Mouse (Mus musculus) forebrain, postnatal 0 days (tissue): ENCODE results near the gene Gk. TPM values are rescaled to one million over a fixed set of nuclear protein-coding genes. Genes with fewer than 3 reads are reported as not detected.
A peak's percentile ranks its signal among the peaks of the same experiment; 100 is the strongest.

Experiments
- ATAC-seq: fragments of 200-750 bp; cut with Nextera tagmentation; 2 replicates; pipeline ENCODE4 v1.8.0; 2017; ENCODE audit warnings: mild to moderate bottlenecking, moderate library complexity
- DNase-seq: peaks from one replicate; pipeline ENCODE4 v3.0.0-alpha.2; 2015
- H3K27ac ChIP-seq: fragments of 300-500 bp; sonication (generic); 2 replicates; pipeline ENCODE4 v1.5.1; 2014; ENCODE audit warnings: low read depth, mild to moderate bottlenecking, antibody characterized with exemption, low read length, moderate library complexity, mixed read lengths
- H3K27me3 ChIP-seq: fragments of 300-500 bp; sonication (generic); 2 replicates; pipeline ENCODE4 v1.6.1; 2014; ENCODE audit warnings: mild to moderate bottlenecking, low read length, mixed read lengths; ENCODE audit not compliant: insufficient read depth
- H3K36me3 ChIP-seq: fragments of 300-500 bp; sonication (generic); 2 replicates; pipeline ENCODE4 v1.6.1; 2014; ENCODE audit warnings: mild to moderate bottlenecking, moderate library complexity; ENCODE audit not compliant: insufficient read depth
- H3K4me1 ChIP-seq: fragments of 300-500 bp; sonication (generic); 2 replicates; pipeline ENCODE4 v1.6.1; 2014; ENCODE audit warnings: antibody characterized with exemption; ENCODE audit not compliant: insufficient read depth
- H3K4me2 ChIP-seq: fragments of 300-500 bp; sonication (generic); 2 replicates; pipeline ENCODE4 v1.6.1; 2014; ENCODE audit warnings: low read depth, mild to moderate bottlenecking, moderate library complexity
- H3K4me3 ChIP-seq: fragments of 300-500 bp; sonication (generic); 2 replicates; pipeline ENCODE4 v1.5.1; 2014; ENCODE audit warnings: low read depth, low read length, mixed read lengths
- H3K9ac ChIP-seq: fragments of 300-500 bp; sonication (generic); 2 replicates; pipeline ENCODE4 v1.6.1; 2014; ENCODE audit warnings: mild to moderate bottlenecking
- H3K9me3 ChIP-seq: fragments of 300-500 bp; sonication (generic); 2 replicates; pipeline ENCODE4 v1.6.1; 2016; ENCODE audit warnings: low read length
- CTCF ChIP-seq: sonication (generic); IDR thresholded peaks from 2 replicates; pipeline ENCODE4 v1.5.1; 2016; ENCODE audit warnings: antibody characterized with exemption, control low read depth, low read depth
- WGBS: fragments of 180-500 bp; shearing (Covaris S2); extraction: QIAGEN DNeasy Blood & Tissue Kit; methylation state at CpG from one replicate; pipeline ENCODE4 v1.1.7; 2014; 5-methylcytosine and 5-hydroxymethylcytosine counted together
- polyA plus RNA-seq: library from polyadenylated mRNA; unstranded; fragments of >200 nt; fragmentation: Nextera tagmentation; extraction: Ambion mirVana; gene quantifications from 2 replicates; pipeline ENCODE4 v1.2.1, GENCODE M21; 2015
- total RNA-seq: library from RNA; depleted of rRNA; stranded (reverse); fragments of >200 nt; gene quantifications from 2 replicates; pipeline ENCODE4 v1.2.3, GENCODE M21; 2014; rRNA removed

Gene Gk
- total RNA-seq = 12.1 and 17.0 TPM in 2 replicates
- polyA plus RNA-seq = 6.6 and 8.9 TPM in 2 replicates

DNA sequence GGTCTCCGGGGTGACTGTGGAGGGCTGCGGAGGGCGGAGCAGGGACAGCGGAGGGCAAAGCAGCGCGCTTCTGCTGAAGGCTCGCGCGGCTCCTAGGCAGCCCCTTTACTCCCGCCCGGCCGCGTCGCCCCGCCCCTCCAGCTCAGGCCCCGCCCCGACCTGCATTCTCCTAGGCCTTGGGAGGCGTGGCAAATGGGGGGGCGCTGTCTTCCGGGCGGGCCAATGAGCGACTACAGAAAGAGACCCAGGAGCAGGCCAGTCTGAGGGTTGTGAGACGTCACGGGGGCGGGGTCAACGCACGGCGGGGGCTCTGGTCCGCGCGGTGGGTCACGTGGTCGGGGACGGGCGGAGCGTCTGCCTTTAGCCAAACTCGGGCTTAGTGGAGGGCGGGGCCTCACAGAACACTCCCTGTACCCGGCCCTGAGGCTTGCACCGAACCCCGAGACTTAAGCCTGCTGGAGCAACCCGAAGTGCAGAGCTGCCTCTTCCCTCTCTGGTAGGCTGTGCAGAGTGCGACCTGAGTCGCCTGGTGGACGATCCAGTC, at the start of gene Gk:
TSS of gene Gk (minus strand) at position 276 of the 544 bp plus-strand sequence.
- peak within 1 kb of the TSS; percentile 52 for H3K4me2 ChIP-seq
- no peaks in the 10 kb centered on the region for H3K4me1 ChIP-seq
- ATAC-seq (peak; percentile 97), DNase-seq (peak; percentile 94)
- H3K27ac ChIP-seq = peak within 1 kb of the TSS; percentile 83
- 24% methylated on average over 41 of the region's 45 CpGs for WGBS
- no peaks in the 10 kb centered on the region for H3K36me3 ChIP-seq
- no peaks in the 10 kb centered on the region for H3K9me3 ChIP-seq
- H3K4me3 ChIP-seq = peak within 1 kb of the TSS; percentile 48
- TF ChIP-seq CTCF = 0 out of 2 replicates have a peak, but pooled peaks have one; percentile 2
- peak within 1 kb of the TSS; percentile 62 for H3K9ac ChIP-seq
- H3K27me3 ChIP-seq = no peaks in the 10 kb centered on the region

DNA sequence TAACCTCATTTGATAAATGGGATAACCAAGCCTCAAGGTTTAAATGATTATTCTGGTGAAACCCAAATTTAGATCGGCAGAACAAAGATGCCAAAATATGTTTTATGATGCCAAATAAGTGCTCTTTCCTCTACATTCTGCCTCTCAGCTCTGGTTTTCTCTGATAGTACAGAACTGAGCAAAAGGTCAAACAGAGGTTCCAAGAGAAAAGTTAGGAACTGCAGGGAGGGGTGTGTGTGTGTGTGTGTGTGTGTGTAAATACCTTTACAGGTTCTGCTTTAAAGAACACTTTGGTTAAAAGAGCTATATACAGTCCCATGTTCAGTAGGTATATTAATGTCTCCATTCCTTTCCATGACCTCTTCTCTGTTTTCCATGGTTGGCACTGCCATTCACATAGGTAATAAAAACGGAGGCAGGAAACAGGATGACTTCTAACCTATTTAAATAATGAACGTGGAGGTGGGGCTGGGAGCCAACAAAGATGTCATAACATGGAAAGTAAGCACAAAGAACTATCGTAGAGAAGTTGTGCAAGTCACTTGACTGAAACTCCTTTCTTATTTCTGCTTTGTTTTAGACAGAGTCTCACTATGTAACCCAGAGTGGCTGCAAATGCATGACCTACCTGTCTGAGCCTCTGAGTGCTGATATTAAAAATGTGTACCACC, 28.2 kb upstream of the Gk start:
- 71% methylated on average over 4 of the region's 4 CpGs for WGBS
- Histone ChIP-seq H3K9ac (no peak overlapping the region), H3K4me1 (no peaks in the 10 kb centered on the region), H3K27ac (no peak overlapping the region), H3K27me3 (no peaks in the 10 kb centered on the region), H3K4me3 (no peak overlapping the region), H3K4me2 (no peak overlapping the region), H3K9me3 (no peaks in the 10 kb centered on the region), H3K36me3 (no peaks in the 10 kb centered on the region)
- TF ChIP-seq CTCF = no peak
- ATAC-seq (no peak), DNase-seq (no peak)

DNA sequence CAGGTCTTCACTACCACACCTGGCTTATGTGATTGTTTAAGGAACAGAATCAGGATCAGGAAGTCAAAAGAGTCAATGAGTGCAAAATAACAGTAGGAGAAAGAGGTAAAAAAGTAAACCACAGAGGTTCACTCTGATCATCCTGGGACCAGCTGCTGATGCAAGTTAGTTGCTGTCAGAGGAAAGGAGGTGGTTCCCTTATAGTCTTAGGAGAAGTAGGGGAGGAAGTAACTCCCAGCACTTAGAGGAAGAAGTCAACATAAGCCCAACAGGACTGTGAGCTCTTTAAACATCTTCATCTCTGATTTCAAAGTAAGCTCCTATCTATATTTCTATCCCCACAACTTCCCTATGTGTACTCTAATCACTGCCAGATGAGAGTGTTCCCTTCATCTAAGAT, 26.4 kb upstream of the Gk start:
- Histone ChIP-seq H3K4me2 (no peak overlapping the region), H3K27me3 (no peaks in the 10 kb centered on the region), H3K4me1 (no peaks in the 10 kb centered on the region), H3K9ac (no peak overlapping the region), H3K9me3 (no peaks in the 10 kb centered on the region), H3K36me3 (no peaks in the 10 kb centered on the region), H3K27ac (no peak overlapping the region), H3K4me3 (no peak overlapping the region)
- no peak for TF ChIP-seq CTCF
- ATAC-seq = no peak
- DNase-seq = no peak

DNA sequence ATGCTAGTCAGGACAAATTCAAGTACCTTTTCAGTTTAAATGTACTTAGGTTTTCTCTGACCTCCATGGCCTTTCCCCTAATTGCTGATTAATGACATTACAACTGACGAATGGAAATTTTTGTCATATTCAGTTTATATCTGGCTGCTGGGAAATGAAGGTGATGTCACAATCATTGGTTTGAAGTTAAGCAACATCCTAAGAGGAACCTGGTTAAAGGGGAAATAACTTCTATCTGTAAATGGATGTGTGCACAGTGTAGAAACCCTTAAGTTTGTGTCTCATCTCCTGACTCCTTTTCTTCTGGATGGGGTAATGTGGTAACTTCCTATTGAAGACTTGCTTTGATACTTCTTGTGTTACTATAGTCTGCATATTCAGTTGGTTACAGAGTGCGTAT, 20.8 kb upstream of the Gk start:
- H3K9me3 ChIP-seq = no peaks in the 10 kb centered on the region
- DNase-seq (no peak), ATAC-seq (no peak)
- WGBS = 97% methylated on average over 2 of the region's 2 CpGs
- no peaks in the 10 kb centered on the region for H3K36me3 ChIP-seq
- no peaks in the 10 kb centered on the region for H3K27me3 ChIP-seq
- H3K27ac ChIP-seq = no peak overlapping the region
- H3K4me2 ChIP-seq = no peak overlapping the region
- H3K4me1 ChIP-seq = no peaks in the 10 kb centered on the region
- no peak overlapping the region for H3K9ac ChIP-seq
- TF ChIP-seq CTCF = no peak
- H3K4me3 ChIP-seq = no peak overlapping the region

DNA sequence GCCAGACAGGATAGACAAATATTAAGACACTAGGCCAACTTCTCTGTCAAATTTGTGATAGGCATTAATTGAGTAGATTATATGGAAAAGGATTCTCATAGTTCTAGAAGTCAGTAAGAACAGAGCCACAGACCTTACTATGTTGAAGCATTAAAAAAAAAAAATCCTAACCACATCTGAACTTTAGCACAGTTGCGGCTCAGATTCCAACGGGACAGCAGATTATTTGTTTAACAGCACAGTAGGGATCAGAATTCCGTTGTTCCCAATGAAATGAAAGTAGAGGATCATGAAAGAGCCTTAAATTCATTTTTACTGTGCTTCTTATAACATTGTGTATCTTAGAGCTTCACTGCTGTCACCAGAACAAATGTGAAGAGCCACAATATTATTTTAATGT, 1.7 kb upstream of the Gk start:
- ATAC-seq (no peak), DNase-seq (no peak)
- no peak for TF ChIP-seq CTCF

DNA sequence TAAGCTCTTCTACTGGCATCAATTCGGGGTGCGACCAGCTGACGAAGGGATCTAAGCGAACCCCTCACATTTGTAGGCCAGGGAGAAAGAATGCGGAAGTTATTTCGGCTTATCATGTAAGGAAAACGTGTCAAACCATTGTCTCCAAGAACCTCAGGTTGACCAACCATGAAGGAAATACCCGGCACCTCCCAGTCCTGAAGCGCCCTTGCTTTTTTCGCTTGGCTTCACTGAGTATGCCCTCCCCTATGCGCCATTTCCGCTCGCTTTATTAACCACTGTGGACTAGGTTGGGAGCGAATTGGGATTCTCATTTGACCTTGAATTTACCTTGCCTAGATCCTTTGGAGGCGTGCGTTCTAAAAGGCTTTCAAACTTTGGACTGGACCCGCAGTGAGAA, 522 bp upstream of the Gk start:
- H3K36me3 ChIP-seq = no peaks in the 10 kb centered on the region
- no peaks in the 10 kb centered on the region for H3K4me1 ChIP-seq
- WGBS = 29% methylated on average over 17 of the region's 17 CpGs
- peak overlapping the region; percentile 57 for H3K9ac ChIP-seq
- no peak for DNase-seq
- H3K27ac ChIP-seq = peak overlapping the region; percentile 83
- H3K4me2 ChIP-seq = peak overlapping the region; percentile 52
- no peaks in the 10 kb centered on the region for H3K9me3 ChIP-seq
- H3K4me3 ChIP-seq = peak overlapping the region; percentile 48
- no peaks in the 10 kb centered on the region for H3K27me3 ChIP-seq
- ATAC-seq = peak; percentile 28
- no peak for TF ChIP-seq CTCF

More for the DNA sequence above, 1.7 kb upstream of the Gk start:
- H3K27me3 ChIP-seq = no peaks in the 10 kb centered on the region
- WGBS = 76% methylated on average over 3 of the region's 3 CpGs
- H3K36me3 ChIP-seq = no peaks in the 10 kb centered on the region
- H3K9ac ChIP-seq = no peak overlapping the region
- H3K27ac ChIP-seq = no peak overlapping the region
- no peak overlapping the region for H3K4me2 ChIP-seq
- no peak overlapping the region for H3K4me3 ChIP-seq
- H3K4me1 ChIP-seq = no peaks in the 10 kb centered on the region
- H3K9me3 ChIP-seq = no peaks in the 10 kb centered on the region

DNA sequence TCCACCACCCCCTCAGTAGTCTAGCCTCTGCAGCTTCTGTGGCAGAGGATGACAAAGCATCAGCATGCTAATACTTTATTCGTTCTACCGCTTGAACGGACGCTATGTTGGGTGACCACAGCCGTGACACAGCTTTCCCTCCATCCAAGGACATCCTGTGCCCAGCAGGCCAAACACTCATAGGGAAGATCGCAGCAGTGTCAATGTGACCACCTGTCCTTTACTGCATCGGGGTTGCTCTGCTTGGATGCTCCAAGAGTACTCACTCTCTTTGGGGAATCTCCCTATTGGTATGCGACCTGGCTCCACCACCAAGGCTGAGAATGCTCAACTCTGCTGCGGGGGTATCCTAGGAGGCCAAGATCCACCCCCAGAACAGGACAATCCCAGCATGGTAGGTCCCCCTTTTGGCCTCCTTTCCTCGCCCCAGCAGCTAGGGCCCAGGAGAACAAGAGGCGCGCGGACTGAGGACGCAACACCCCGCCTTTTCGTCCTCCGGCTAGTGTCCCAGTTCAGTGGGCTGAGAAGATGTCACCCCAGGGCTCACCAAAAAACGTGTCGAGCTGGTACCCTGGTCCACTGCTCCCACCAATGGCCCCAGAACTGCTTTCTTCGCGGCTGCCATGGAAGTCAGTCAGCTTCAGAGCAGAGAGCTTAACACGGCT, 608 bp downstream of the Gk start:
- Histone ChIP-seq H3K27ac (peak overlapping the region; percentile 75), H3K4me2 (peak overlapping the region; percentile 52), H3K9me3 (no peaks in the 10 kb centered on the region), H3K4me3 (peak overlapping the region; percentile 48), H3K36me3 (no peaks in the 10 kb centered on the region), H3K9ac (peak overlapping the region; percentile 62), H3K4me1 (no peaks in the 10 kb centered on the region), H3K27me3 (no peaks in the 10 kb centered on the region)
- 27% methylated on average over 22 of the region's 22 CpGs for WGBS
- TF ChIP-seq CTCF = no peak
- DNase-seq (peak; percentile 52), ATAC-seq (peak; percentile 24)
